Mouse (Mus musculus): ENCODE measurements at regions not wholly inside any gene's neighbourhood (a gene's known extent, or its start where the extent isn't known, plus 50 kb on each side); places are given as distances from the start of the nearest gene placed in this dataset.

GRCm38 (mm10) chr12:109891206-109891605, 291.1 kb upstream of the Rtl1 start:
- no peak for DNase-seq (ENCODE audit: low spot score in 2 of 2)

GRCm38 (mm10) chr12:109892834-109893233, 292.7 kb upstream of the Rtl1 start:
- no peak for DNase-seq (ENCODE audit: low spot score in 2 of 2)

- DNase-seq (ENCODE audit: low spot score in 2 of 2), result no peak
Measured at GRCm38 (mm10) chr12:109893657-109894056, 293.5 kb upstream of the Rtl1 start.

- no peak for DNase-seq (ENCODE audit: low spot score in 2 of 2)
Measured at GRCm38 (mm10) chr12:109895389-109895788, 295.3 kb upstream of the Rtl1 start.

- DNase-seq (ENCODE audit: low spot score in 2 of 2), result no peak
Measured at GRCm38 (mm10) chr12:109896397-109896796, 296.3 kb upstream of the Rtl1 start.

- no peak for DNase-seq (ENCODE audit: low spot score in 2 of 2)
Measured at GRCm38 (mm10) chr12:109896906-109897305, 296.8 kb upstream of the Rtl1 start.

- DNase-seq (ENCODE audit: low spot score in 2 of 2), result no peak
Measured at GRCm38 (mm10) chr12:109897861-109898385, 297.8 kb upstream of the Rtl1 start.

GRCm38 (mm10) chr12:109899420-109899819, 299.3 kb upstream of the Rtl1 start:
- no peak for DNase-seq (ENCODE audit: low spot score in 2 of 2)

GRCm38 (mm10) chr12:109910966-109911495, 310.9 kb upstream of the Rtl1 start:
- peak in 1 of 2 experiments; percentile 35 for DNase-seq (ENCODE audit: low spot score in 2 of 2)

- no peak for DNase-seq (ENCODE audit: low spot score in 2 of 2)
Measured at GRCm38 (mm10) chr12:109911506-109911905, 311.4 kb upstream of the Rtl1 start.

- no peak for DNase-seq (ENCODE audit: low spot score in 2 of 2)
Measured at GRCm38 (mm10) chr12:109917761-109918160, 317.6 kb upstream of the Rtl1 start.

- DNase-seq (ENCODE audit: low spot score in 2 of 2), result no peak
Measured at GRCm38 (mm10) chr12:109918901-109919300, 318.8 kb upstream of the Rtl1 start.

- DNase-seq (ENCODE audit: low spot score in 2 of 2), result no peak
Measured at GRCm38 (mm10) chr12:109922111-109922510, 322.0 kb upstream of the Rtl1 start.

GRCm38 (mm10) chr12:109925866-109926265, 325.7 kb upstream of the Rtl1 start:
- no peak for DNase-seq (ENCODE audit: low spot score in 2 of 2)

GRCm38 (mm10) chr12:109926643-109927042, 326.5 kb upstream of the Rtl1 start:
- no peak for DNase-seq (ENCODE audit: low spot score in 2 of 2)

- no peak for DNase-seq (ENCODE audit: low spot score in 2 of 2)
Measured at GRCm38 (mm10) chr12:109946179-109946578, 332.7 kb upstream of the Dio3 start.

- no peak for DNase-seq (ENCODE audit: low spot score in 2 of 2)
Measured at GRCm38 (mm10) chr12:109946936-109947335, 331.9 kb upstream of the Dio3 start.

GRCm38 (mm10) chr12:109947886-109948433, 330.9 kb upstream of the Dio3 start:
- DNase-seq (ENCODE audit: low spot score in 2 of 2), result no peak

- no peak for DNase-seq (ENCODE audit: low spot score in 2 of 2)
Measured at GRCm38 (mm10) chr12:109948434-109948984, 330.4 kb upstream of the Dio3 start.

GRCm38 (mm10) chr12:109949231-109949965, 329.5 kb upstream of the Dio3 start:
- DNase-seq (ENCODE audit: low spot score in 2 of 2), result no peak

GRCm38 (mm10) chr12:109950632-109951031, 328.2 kb upstream of the Dio3 start:
- DNase-seq (ENCODE audit: low spot score in 2 of 2), result no peak

- DNase-seq (ENCODE audit: low spot score in 2 of 2), result no peak
Measured at GRCm38 (mm10) chr12:109951473-109951872, 327.4 kb upstream of the Dio3 start.
